Mouse (Mus musculus) embryonic facial prominence, embryonic 11.5 days (tissue): ENCODE measurements around the gene Mchr1. TPM values are rescaled to one million over a fixed set of nuclear protein-coding genes. Genes with fewer than 3 reads are reported as not detected.
A peak's percentile ranks its signal among the peaks of the same experiment; 100 is the strongest.

ENCODE experiments used
- ATAC-seq: fragments of 200-750 bp; cut with Nextera tagmentation; replicated peaks from 2 replicates; pipeline ENCODE4 v1.8.0; 2017; ENCODE audit warnings: low read depth; ENCODE audit not compliant: insufficient number of reproducible peaks, low FRiP score, low TSS enrichment
- DNase-seq: peaks from one replicate; pipeline ENCODE4 v3.0.0-alpha.2; 2015; ENCODE audit warnings: low spot score
- H3K27ac ChIP-seq: fragments of 300-500 bp; sonication (generic); replicated peaks from 2 replicates; pipeline ENCODE4 v1.5.1; 2014; ENCODE audit warnings: mild to moderate bottlenecking, low read depth, low read length, control low read depth
- H3K27me3 ChIP-seq: fragments of 300-500 bp; sonication (generic); 2 replicates; pipeline ENCODE4 v1.6.1; 2014; ENCODE audit warnings: mild to moderate bottlenecking, low read length, moderate library complexity, mixed read lengths; ENCODE audit not compliant: control insufficient read depth, insufficient read depth
- H3K36me3 ChIP-seq: fragments of 300-500 bp; sonication (generic); replicated peaks from 2 replicates; pipeline ENCODE4 v1.6.1; 2014; ENCODE audit warnings: low read depth, mild to moderate bottlenecking, low read length, moderate library complexity, mixed read lengths; ENCODE audit not compliant: control insufficient read depth, insufficient read depth
- H3K4me1 ChIP-seq: fragments of 300-500 bp; sonication (generic); 2 replicates; pipeline ENCODE4 v1.6.1; 2014; ENCODE audit warnings: low read length, mixed read lengths; ENCODE audit not compliant: control insufficient read depth, insufficient read depth
- H3K4me2 ChIP-seq: fragments of 300-500 bp; sonication (generic); 2 replicates; pipeline ENCODE4 v1.6.1; 2014; ENCODE audit warnings: low read depth, mild to moderate bottlenecking, control low read depth, low read length, moderate library complexity
- H3K4me3 ChIP-seq: fragments of 300-500 bp; sonication (generic); 2 replicates; pipeline ENCODE4 v1.5.1; 2014; ENCODE audit warnings: low read depth, low read length, control low read depth
- H3K9ac ChIP-seq: fragments of 300-500 bp; sonication (generic); replicated peaks from 2 replicates; pipeline ENCODE4 v1.6.1; 2014; ENCODE audit warnings: mild to moderate bottlenecking, control low read depth, low read length
- H3K9me3 ChIP-seq: fragments of 300-500 bp; sonication (generic); replicated peaks from 2 replicates; pipeline ENCODE4 v1.6.1; 2016; ENCODE audit warnings: mild to moderate bottlenecking, low read length, inconsistent platforms, mixed read lengths; ENCODE audit not compliant: control insufficient read depth
- WGBS: fragments of 180-500 bp; shearing (Covaris S2); extraction: QIAGEN DNeasy Blood & Tissue Kit; methylation state at CpG from one replicate; pipeline ENCODE4 v1.1.7; 2014; 5-methylcytosine and 5-hydroxymethylcytosine counted together
- polyA plus RNA-seq: library from polyadenylated mRNA; unstranded; fragments of >200 nt; fragmentation: Nextera tagmentation; extraction: Ambion mirVana; gene quantifications from 2 replicates; pipeline ENCODE4 v1.2.1, GENCODE M21; 2014

Mchr1 gene
- 0.21 and 0.76 TPM in 2 replicates for polyA plus RNA-seq

- H3K4me1 ChIP-seq: no peaks in the 10 kb centered on the region; the same call in 1 of the 2 replicates
- H3K36me3 ChIP-seq: no peaks in the 10 kb centered on the region
- under 1% methylated on average over 25 of the region's 25 CpGs for whole genome bisulfite sequencing
- H3K9me3 ChIP-seq: no peaks in the 10 kb centered on the region
- ATAC-seq: peak; percentile 83
- peak; percentile 69 for DNase-seq
- H3K9ac ChIP-seq: peak within 1 kb of the TSS; percentile 47
- H3K27me3 ChIP-seq: peaks cover 5% of the 10 kb centered on the region; the same call in 1 of the 2 replicates
- peak within 1 kb of the TSS; percentile 77 for H3K4me2 ChIP-seq
- H3K4me3 ChIP-seq: peak within 1 kb of the TSS; percentile 38
- no peak within 1 kb of the TSS for H3K27ac ChIP-seq
Observed at GRCm38 (mm10) chr15:81235086-81235920, at the start of gene Mchr1. TSS of gene Mchr1 (plus strand) at chr15:81235499.

GRCm38 (mm10) chr15:81189061-81189460, 46.2 kb upstream of the Mchr1 start:
- WGBS: 100% methylated on average over 2 of the region's 2 CpGs
- H3K9ac ChIP-seq: 0 out of 2 replicates have a peak overlapping the region, but pooled peaks have one; percentile 7
- DNase-seq (no peak), ATAC-seq (no peak)
- H3K27ac ChIP-seq: no peak overlapping the region
- no peaks in the 10 kb centered on the region for H3K36me3 ChIP-seq
- H3K27me3 ChIP-seq: no peaks in the 10 kb centered on the region
- peak overlapping the region; percentile 7; the same call in 1 of the 2 replicates for H3K4me2 ChIP-seq
- no peak overlapping the region; the same call in 1 of the 2 replicates for H3K4me3 ChIP-seq
- no peaks in the 10 kb centered on the region for H3K9me3 ChIP-seq
- no peaks in the 10 kb centered on the region for H3K4me1 ChIP-seq

- no peaks in the 10 kb centered on the region for H3K9me3 ChIP-seq
- DNase-seq: peak; percentile 49
- peak; percentile 37 for ATAC-seq
- H3K9ac ChIP-seq: peak overlapping the region; percentile 70
- peak overlapping the region; percentile 57 for H3K4me2 ChIP-seq
- no peaks in the 10 kb centered on the region for H3K36me3 ChIP-seq
- H3K27ac ChIP-seq: no peak overlapping the region; the same call in 1 of the 2 replicates
- under 1% methylated on average over 41 of the region's 46 CpGs for WGBS
- H3K4me1 ChIP-seq: no peaks in the 10 kb centered on the region
- no peaks in the 10 kb centered on the region for H3K27me3 ChIP-seq
- peak overlapping the region; percentile 69 for H3K4me3 ChIP-seq
Observed at GRCm38 (mm10) chr15:81190011-81190629, 45.2 kb upstream of the Mchr1 start.

GRCm38 (mm10) chr15:81190630-81191178, 44.6 kb upstream of the Mchr1 start, which contains the start of gene Mrtfa:
TSS of gene Mrtfa (minus strand) at chr15:81190757.
- ATAC-seq (peak; percentile 99), DNase-seq (peak; percentile 99)
- H3K4me1 ChIP-seq: no peaks in the 10 kb centered on the region
- H3K4me3 ChIP-seq: peak within 1 kb of the TSS; percentile 69
- no peak within 1 kb of the TSS; the same call in 1 of the 2 replicates for H3K27ac ChIP-seq
- H3K27me3 ChIP-seq: no peaks in the 10 kb centered on the region
- peak within 1 kb of the TSS; percentile 70 for H3K9ac ChIP-seq
- no peaks in the 10 kb centered on the region for H3K9me3 ChIP-seq
- no peaks in the 10 kb centered on the region for H3K36me3 ChIP-seq
- peak within 1 kb of the TSS; percentile 59 for H3K4me2 ChIP-seq
- WGBS: under 1% methylated on average over 48 of the region's 48 CpGs

GRCm38 (mm10) chr15:81191303-81191702, 44.0 kb upstream of the Mchr1 start:
- Histone ChIP-seq H3K4me2 (peak overlapping the region; percentile 59), H3K4me3 (peak overlapping the region; percentile 69), H3K4me1 (no peaks in the 10 kb centered on the region), H3K9ac (peak overlapping the region; percentile 65), H3K36me3 (no peaks in the 10 kb centered on the region), H3K27ac (no peak overlapping the region), H3K9me3 (no peaks in the 10 kb centered on the region), H3K27me3 (no peaks in the 10 kb centered on the region)
- 29% methylated on average over 9 of the region's 9 CpGs for WGBS
- no peak for DNase-seq
- ATAC-seq: no peak

GRCm38 (mm10) chr15:81192316-81192715, 43.0 kb upstream of the Mchr1 start:
- WGBS: 68% methylated on average over 5 of the region's 5 CpGs
- no peak for ATAC-seq
- no peaks in the 10 kb centered on the region for H3K36me3 ChIP-seq
- H3K4me1 ChIP-seq: no peaks in the 10 kb centered on the region
- no peak overlapping the region for H3K4me3 ChIP-seq
- no peaks in the 10 kb centered on the region for H3K27me3 ChIP-seq
- no peak for DNase-seq
- H3K9me3 ChIP-seq: no peaks in the 10 kb centered on the region
- no peak overlapping the region for H3K4me2 ChIP-seq
- no peak overlapping the region for H3K9ac ChIP-seq
- H3K27ac ChIP-seq: no peak overlapping the region

GRCm38 (mm10) chr15:81192858-81193257, 42.4 kb upstream of the Mchr1 start:
- Histone ChIP-seq H3K36me3 (no peaks in the 10 kb centered on the region), H3K4me3 (no peak overlapping the region), H3K9ac (no peak overlapping the region), H3K27ac (no peak overlapping the region), H3K27me3 (no peaks in the 10 kb centered on the region), H3K9me3 (no peaks in the 10 kb centered on the region), H3K4me2 (no peak overlapping the region), H3K4me1 (no peaks in the 10 kb centered on the region)
- DNase-seq (no peak), ATAC-seq (no peak)
- 92% methylated on average over 8 of the region's 8 CpGs for WGBS
